Mouse (Mus musculus) forebrain, embryonic 15.5 days (tissue): ENCODE measurements around the gene Slu7. TPM values are rescaled to one million over a fixed set of nuclear protein-coding genes. Genes with fewer than 3 reads are reported as not detected.

Source experiments
- ATAC-seq: fragments of 200-750 bp; cut with Nextera tagmentation; replicated peaks from 2 replicates; pipeline ENCODE4 v1.8.0; 2017; ENCODE audit warnings: mild to moderate bottlenecking, moderate TSS enrichment, moderate library complexity
- H3K27ac ChIP-seq: fragments of 300-500 bp; sonication (generic); replicated peaks from 2 replicates; pipeline ENCODE4 v1.5.1; 2015; ENCODE audit warnings: mild to moderate bottlenecking, inconsistent platforms
- H3K27me3 ChIP-seq: fragments of 300-500 bp; sonication (generic); 2 replicates; pipeline ENCODE4 v1.6.1; 2015; ENCODE audit warnings: inconsistent platforms
- H3K36me3 ChIP-seq: fragments of 300-500 bp; sonication (generic); 2 replicates; pipeline ENCODE4 v1.6.1; 2015; ENCODE audit warnings: mild to moderate bottlenecking, inconsistent platforms
- H3K4me1 ChIP-seq: fragments of 300-500 bp; sonication (generic); 2 replicates; pipeline ENCODE4 v1.6.1; 2015; ENCODE audit warnings: inconsistent platforms
- H3K4me2 ChIP-seq: fragments of 300-500 bp; sonication (generic); replicated peaks from 2 replicates; pipeline ENCODE4 v1.6.1; 2015; ENCODE audit warnings: mild to moderate bottlenecking, inconsistent platforms
- H3K4me3 ChIP-seq: fragments of 300-500 bp; sonication (generic); 2 replicates; pipeline ENCODE4 v1.5.1; 2015; ENCODE audit warnings: mild to moderate bottlenecking, inconsistent platforms
- H3K9ac ChIP-seq: fragments of 300-500 bp; sonication (generic); replicated peaks from 2 replicates; pipeline ENCODE4 v1.6.1; 2015; ENCODE audit warnings: mild to moderate bottlenecking, inconsistent platforms
- H3K9me3 ChIP-seq: fragments of 300-500 bp; sonication (generic); 2 replicates; pipeline ENCODE4 v1.6.1; 2016; ENCODE audit warnings: inconsistent platforms
- WGBS: fragments of 180-500 bp; shearing (Covaris S2); methylation state at CpG from one replicate; pipeline ENCODE4 v1.1.7; 2015; ENCODE audit warnings: mixed read lengths; 5-methylcytosine and 5-hydroxymethylcytosine counted together
- polyA plus RNA-seq: library from polyadenylated mRNA; unstranded; fragments of >200 nt; fragmentation: Nextera tagmentation; extraction: Ambion mirVana; gene quantifications from 2 replicates; pipeline ENCODE4 v1.2.1, GENCODE M21; 2015

Slu7 gene
- polyA plus RNA-seq, 1 experiment from 2014 or later: 75.4 TPM

- WGBS: 2% methylated on average over 24 of the region's 24 CpGs
- Histone ChIP-seq H3K36me3 (no peaks in the 10 kb centered on the region), H3K27me3 (no peaks in the 10 kb centered on the region), H3K27ac (no peak within 1 kb of the TSS), H3K4me3 (peak within 1 kb of the TSS; percentile 40), H3K9ac (peak within 1 kb of the TSS; percentile 47), H3K4me1 (peaks cover 8% of the 10 kb centered on the region), H3K4me2 (peak within 1 kb of the TSS; percentile 66), H3K9me3 (no peaks in the 10 kb centered on the region)
- ATAC-seq: peak; percentile 74
Measured at GRCm38 (mm10) chr11:43474225-43474774, 40.8 kb downstream of the Slu7 start, which contains the start of gene C1qtnf2. C1qtnf2 (plus strand) TSS chr11:43474276.

- H3K4me3 ChIP-seq: no peak overlapping the region
- H3K27me3 ChIP-seq: no peaks in the 10 kb centered on the region
- H3K4me1 ChIP-seq: peaks cover 4% of the 10 kb centered on the region
- 92% methylated on average over 3 of the region's 3 CpGs for WGBS
- H3K4me2 ChIP-seq: no peak overlapping the region
- no peak overlapping the region for H3K9ac ChIP-seq
- no peaks in the 10 kb centered on the region for H3K9me3 ChIP-seq
- no peaks in the 10 kb centered on the region for H3K36me3 ChIP-seq
- no peak overlapping the region for H3K27ac ChIP-seq
- no peak for ATAC-seq
Measured at GRCm38 (mm10) chr11:43479376-43479775, 45.8 kb downstream of the Slu7 start.

- Histone ChIP-seq H3K9me3 (no peaks in the 10 kb centered on the region), H3K4me1 (no peaks in the 10 kb centered on the region), H3K4me2 (no peak overlapping the region), H3K27ac (no peak overlapping the region), H3K27me3 (no peaks in the 10 kb centered on the region), H3K4me3 (no peak overlapping the region), H3K9ac (no peak overlapping the region), H3K36me3 (no peaks in the 10 kb centered on the region)
- no peak for ATAC-seq
- WGBS: 53% methylated on average over 5 of the region's 5 CpGs
Measured at GRCm38 (mm10) chr11:43480561-43480960, 47.0 kb downstream of the Slu7 start.

GRCm38 (mm10) chr11:43481672-43482522, 48.4 kb downstream of the Slu7 start:
- Histone ChIP-seq H3K4me3 (no peak overlapping the region), H3K36me3 (no peaks in the 10 kb centered on the region), H3K9me3 (no peaks in the 10 kb centered on the region), H3K27me3 (no peaks in the 10 kb centered on the region), H3K9ac (no peak overlapping the region), H3K4me1 (no peaks in the 10 kb centered on the region), H3K4me2 (no peak overlapping the region), H3K27ac (no peak overlapping the region)
- WGBS: 88% methylated on average over 3 of the region's 3 CpGs
- no peak for ATAC-seq

- Histone ChIP-seq H3K4me2 (no peak overlapping the region), H3K4me3 (no peak overlapping the region), H3K9ac (no peak overlapping the region), H3K9me3 (no peaks in the 10 kb centered on the region), H3K4me1 (no peaks in the 10 kb centered on the region), H3K27me3 (no peaks in the 10 kb centered on the region), H3K27ac (no peak overlapping the region), H3K36me3 (no peaks in the 10 kb centered on the region)
- no peak for ATAC-seq
- 68% methylated on average over 6 of the region's 6 CpGs for WGBS
Measured at GRCm38 (mm10) chr11:43483122-43483792, 49.7 kb downstream of the Slu7 start.

- Histone ChIP-seq H3K9me3 (no peaks in the 10 kb centered on the region), H3K27ac (no peak overlapping the region), H3K36me3 (no peaks in the 10 kb centered on the region), H3K27me3 (no peaks in the 10 kb centered on the region), H3K4me1 (no peaks in the 10 kb centered on the region), H3K4me3 (no peak overlapping the region), H3K4me2 (no peak overlapping the region), H3K9ac (no peak overlapping the region)
- no peak for ATAC-seq
- 79% methylated on average over 4 of the region's 4 CpGs for WGBS
Measured at GRCm38 (mm10) chr11:43484057-43484456, 50.5 kb downstream of the Slu7 start.

GRCm38 (mm10) chr11:43484652-43485051, 51.1 kb downstream of the Slu7 start:
- Histone ChIP-seq H3K36me3 (no peaks in the 10 kb centered on the region), H3K9ac (no peak overlapping the region), H3K9me3 (no peaks in the 10 kb centered on the region), H3K27ac (no peak overlapping the region), H3K4me2 (no peak overlapping the region), H3K27me3 (no peaks in the 10 kb centered on the region), H3K4me3 (no peak overlapping the region), H3K4me1 (no peaks in the 10 kb centered on the region)
- WGBS: 52% methylated on average over 11 of the region's 11 CpGs
- peak; percentile 51; the same call in 1 of the 2 replicates for ATAC-seq

- no peak overlapping the region for H3K4me3 ChIP-seq
- H3K4me2 ChIP-seq: no peak overlapping the region
- no peaks in the 10 kb centered on the region for H3K27me3 ChIP-seq
- no peak overlapping the region for H3K9ac ChIP-seq
- H3K4me1 ChIP-seq: no peaks in the 10 kb centered on the region
- H3K27ac ChIP-seq: no peak overlapping the region
- H3K36me3 ChIP-seq: no peaks in the 10 kb centered on the region
- no peaks in the 10 kb centered on the region for H3K9me3 ChIP-seq
- no peak for ATAC-seq
- 89% methylated on average over 9 of the region's 9 CpGs for WGBS
Measured at GRCm38 (mm10) chr11:43485855-43486254, 52.3 kb downstream of the Slu7 start.

- H3K9ac ChIP-seq: no peak overlapping the region
- WGBS: 24% methylated on average over 7 of the region's 7 CpGs
- no peak overlapping the region for H3K4me3 ChIP-seq
- no peak overlapping the region for H3K27ac ChIP-seq
- H3K9me3 ChIP-seq: no peaks in the 10 kb centered on the region
- ATAC-seq: 0 out of 2 replicates have a peak, but pooled peaks have one; percentile 21
- no peaks in the 10 kb centered on the region for H3K36me3 ChIP-seq
- H3K4me1 ChIP-seq: 0 out of 2 replicates have a peak, but pooled peaks cover 6% of the 10 kb centered on the region
- H3K4me2 ChIP-seq: no peak overlapping the region
- H3K27me3 ChIP-seq: no peaks in the 10 kb centered on the region
Measured at GRCm38 (mm10) chr11:43492663-43493062, 59.1 kb downstream of the Slu7 start.

- Histone ChIP-seq H3K4me3 (no peak overlapping the region), H3K27ac (no peak overlapping the region), H3K4me1 (0 out of 2 replicates have a peak, but pooled peaks cover 6% of the 10 kb centered on the region), H3K36me3 (no peaks in the 10 kb centered on the region), H3K27me3 (no peaks in the 10 kb centered on the region), H3K9ac (0 out of 2 replicates have a peak overlapping the region, but pooled peaks have one; percentile 2), H3K4me2 (no peak overlapping the region), H3K9me3 (no peaks in the 10 kb centered on the region)
- ATAC-seq: peak; percentile 85
- WGBS: 19% methylated on average over 6 of the region's 6 CpGs
Measured at GRCm38 (mm10) chr11:43493815-43494409, 60.4 kb downstream of the Slu7 start.

GRCm38 (mm10) chr11:43495037-43495436, 61.5 kb downstream of the Slu7 start:
- no peak overlapping the region for H3K27ac ChIP-seq

GRCm38 (mm10) chr11:43495532-43495931, 62.0 kb downstream of the Slu7 start:
- Histone ChIP-seq H3K27me3 (no peaks in the 10 kb centered on the region), H3K4me2 (no peak overlapping the region), H3K27ac (no peak overlapping the region), H3K9me3 (no peaks in the 10 kb centered on the region), H3K4me1 (0 out of 2 replicates have a peak, but pooled peaks cover 6% of the 10 kb centered on the region), H3K9ac (no peak overlapping the region), H3K4me3 (no peak overlapping the region), H3K36me3 (no peaks in the 10 kb centered on the region)
- WGBS: 39% methylated on average over 3 of the region's 3 CpGs
- ATAC-seq: no peak

More at GRCm38 (mm10) chr11:43495037-43495436, 61.5 kb downstream of the Slu7 start:
- Histone ChIP-seq H3K4me1 (0 out of 2 replicates have a peak, but pooled peaks cover 6% of the 10 kb centered on the region), H3K27me3 (no peaks in the 10 kb centered on the region), H3K4me3 (no peak overlapping the region), H3K9me3 (no peaks in the 10 kb centered on the region), H3K4me2 (no peak overlapping the region), H3K9ac (no peak overlapping the region), H3K36me3 (no peaks in the 10 kb centered on the region)
- 46% methylated on average over 8 of the region's 8 CpGs for WGBS
- ATAC-seq: no peak
